Mouse (Mus musculus): ENCODE data around the gene Kbtbd12.

Kbtbd12 gene

DNA sequence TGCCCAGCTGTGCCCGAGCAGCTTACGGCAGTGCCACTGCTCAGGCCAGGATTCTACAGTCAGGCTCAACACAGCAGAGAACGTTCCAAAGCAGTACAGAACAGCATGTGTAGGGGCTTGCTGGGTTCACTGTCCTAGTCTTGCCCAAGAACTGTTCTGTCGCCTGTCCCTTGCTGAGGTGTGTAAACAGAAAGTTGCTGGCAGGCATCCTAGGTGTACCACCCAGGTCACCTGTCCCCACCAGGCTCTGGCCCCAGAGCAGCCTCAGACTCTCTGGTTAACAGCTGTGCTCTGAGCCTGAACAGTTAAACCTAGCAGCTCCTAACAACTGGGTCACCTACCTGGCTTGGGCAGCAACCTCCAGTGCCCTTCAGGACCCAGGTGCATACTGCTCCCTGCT is 134.7 kb downstream of the Kbtbd12 start:
- no peak for TF ChIP-seq GATA4 (IDR thresholded peaks at IDR 0.05; ENCODE audit: insufficient replicate concordance, low read length)

DNA sequence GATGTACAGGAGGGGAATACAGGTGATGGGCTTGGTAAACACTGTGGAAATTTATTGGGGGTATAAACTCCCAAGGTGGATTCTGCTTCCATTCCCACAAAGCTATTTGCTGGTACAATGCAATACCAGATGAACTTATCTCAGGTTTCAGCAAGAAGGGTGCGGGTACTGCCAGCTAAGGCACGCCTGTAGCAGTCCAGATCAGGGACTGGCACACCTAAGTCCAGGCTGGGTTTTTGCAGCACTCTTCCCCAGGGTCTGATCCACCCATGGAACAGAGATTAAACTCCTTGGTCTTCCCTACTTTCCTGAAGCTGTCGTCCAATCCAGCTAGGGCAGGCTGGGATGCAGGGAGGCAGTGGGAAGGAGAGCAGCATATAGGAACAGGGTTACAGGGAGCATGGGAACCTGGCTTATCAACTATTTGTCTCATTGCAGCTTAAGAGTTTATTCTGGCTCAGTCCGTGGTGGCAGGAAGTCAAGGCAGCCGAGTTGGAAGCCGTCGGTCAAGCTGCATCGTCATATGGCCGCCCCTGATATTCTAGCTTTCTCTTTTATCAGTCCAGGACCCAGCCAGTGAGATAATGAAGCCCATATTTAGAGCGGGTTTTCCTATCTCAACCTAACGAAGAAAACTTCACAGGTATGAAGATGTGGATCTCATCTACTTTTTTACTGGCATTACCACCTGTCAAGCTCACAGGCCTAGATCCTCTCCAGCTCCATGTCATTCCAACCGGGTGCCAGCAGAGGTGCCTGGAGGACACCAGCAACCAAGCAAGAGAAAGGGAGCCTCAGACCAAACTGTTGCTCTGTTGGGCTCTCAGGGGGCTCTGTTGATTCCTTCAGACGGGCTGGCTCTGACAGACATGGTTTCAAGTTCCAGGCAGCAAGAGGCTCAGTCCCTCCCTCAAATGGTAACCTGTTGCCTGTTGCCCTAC is 135.4 kb downstream of the Kbtbd12 start:
- TF ChIP-seq GATA4 (IDR thresholded peaks at IDR 0.05; ENCODE audit: insufficient replicate concordance, low read length), result no peak

DNA sequence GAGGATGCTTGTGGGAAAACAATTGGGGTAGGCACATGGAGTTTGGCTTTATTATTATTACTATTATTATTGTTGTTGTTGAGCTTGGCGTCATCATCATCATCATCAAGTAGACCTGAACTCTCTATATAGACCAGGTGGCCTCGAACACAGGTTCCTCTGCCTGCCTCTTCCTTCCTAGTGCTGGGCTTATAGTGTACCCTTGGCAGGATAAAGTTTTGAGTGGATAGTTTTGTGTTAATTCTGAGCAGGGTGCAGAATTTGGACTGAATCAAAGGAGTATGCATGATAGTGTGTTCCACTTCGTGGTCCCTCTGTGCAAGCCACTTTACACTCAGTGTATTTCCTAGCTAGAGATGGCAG is 137.4 kb downstream of the Kbtbd12 start:
- no peak for TF ChIP-seq GATA4 (IDR thresholded peaks at IDR 0.05; ENCODE audit: insufficient replicate concordance, low read length)

DNA sequence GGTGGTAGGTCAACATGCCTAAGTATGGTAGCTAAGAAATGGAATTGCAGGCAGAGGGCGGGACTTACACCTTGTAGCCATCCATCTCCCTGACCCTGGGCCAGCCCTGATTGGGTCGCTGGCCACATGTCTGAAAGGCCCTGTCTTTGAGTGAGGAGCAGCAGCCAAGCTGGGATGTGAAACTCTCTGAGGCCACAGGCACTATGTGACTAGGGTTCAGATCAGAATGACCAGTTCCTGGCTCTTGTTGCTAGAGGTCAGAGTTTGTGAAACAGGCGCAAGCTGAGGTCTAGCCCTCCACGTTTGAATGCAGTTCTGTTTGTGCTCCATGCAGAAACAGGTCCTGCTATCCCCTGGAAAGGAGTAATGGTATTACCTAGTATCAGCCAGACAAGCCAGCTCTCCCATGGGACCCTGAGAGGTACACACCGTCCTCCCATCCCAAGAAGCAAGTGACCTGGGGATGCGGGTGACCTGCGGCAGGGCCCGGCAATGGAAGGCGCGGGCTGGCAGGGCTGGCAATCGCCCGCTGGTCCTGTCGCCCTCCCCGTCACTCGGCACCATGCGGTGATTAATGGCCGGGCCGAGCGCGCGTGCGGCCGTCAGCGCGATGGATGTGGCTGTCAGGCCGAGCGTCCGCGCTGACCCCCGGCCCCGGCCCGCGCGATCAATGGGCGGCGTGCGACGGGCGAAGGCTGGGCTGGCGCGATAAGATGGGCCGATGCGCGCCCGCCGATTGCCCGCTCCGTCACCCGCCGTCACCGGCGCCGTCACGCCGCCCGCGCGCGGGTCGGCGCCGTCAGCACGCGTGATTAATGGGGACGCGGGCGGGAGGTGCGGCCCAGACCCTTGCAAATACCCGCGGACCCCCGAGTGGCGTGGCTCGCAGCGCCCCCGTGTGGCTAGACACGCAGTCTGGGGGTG is 138.0 kb downstream of the Kbtbd12 start:
- TF ChIP-seq GATA4 (IDR thresholded peaks at IDR 0.05; ENCODE audit: insufficient replicate concordance, low read length), result no peak; the same call in 1 of the 2 replicates

Data from liver, adult (tissue).